Mouse (Mus musculus) bone marrow, adult 2 months (tissue): ENCODE measurements around the gene Gm10310.
"Not testable (repeated sequence)": the region's sequence is repeated elsewhere in the genome, so short reads cannot be mapped to it uniquely, and the experiment has no call there.

Source experiments
- CTCF ChIP-seq: fragments of 200-500 bp; IDR thresholded peaks from 2 replicates; pipeline ENCODE4 v1.5.1; 2011; ENCODE audit warnings: low read length, control low read depth; ENCODE audit not compliant: control insufficient read depth, insufficient read depth
- POLR2A ChIP-seq: fragments of 200-500 bp; IDR thresholded peaks from 2 replicates; pipeline ENCODE4 v1.6.1; 2011; ENCODE audit warnings: low read depth, mild to moderate bottlenecking, control low read depth, low read length, borderline replicate concordance; ENCODE audit not compliant: control insufficient read depth

DNA sequence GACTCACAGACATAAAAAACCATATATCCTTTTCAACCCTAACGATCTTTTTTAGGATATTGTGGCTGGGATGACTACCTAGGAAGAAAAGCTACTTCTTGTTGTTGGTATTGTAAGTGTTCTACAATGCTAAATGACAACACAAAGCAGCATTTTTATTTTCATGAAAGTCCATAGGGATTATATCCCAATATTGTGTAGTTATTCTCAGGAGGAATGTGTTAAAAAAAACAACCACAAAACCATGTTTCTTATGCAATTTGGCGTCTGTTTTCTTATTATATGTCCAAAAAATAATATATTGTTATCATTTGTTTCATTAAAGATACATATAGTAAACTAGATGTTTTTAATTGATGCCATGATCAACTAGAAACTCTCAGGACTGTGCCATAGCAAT, 17.7 kb downstream of the Gm10310 start, which contains the start of gene Olfr819:
- TF ChIP-seq CTCF, POLR2A: not testable (repeated sequence)
